Mouse (Mus musculus) embryonic fibroblast, embryonic 13.5 days (primary cell): ENCODE measurements around the gene Abcd3.

Source experiments
- CTCF ChIP-seq: IDR thresholded peaks from 2 replicates; pipeline ENCODE4 v1.5.1; 2011; ENCODE audit warnings: mild to moderate bottlenecking, control low read depth, low read length, moderate library complexity, borderline replicate concordance; ENCODE audit not compliant: insufficient read depth
- POLR2A ChIP-seq: IDR thresholded peaks from 2 replicates; pipeline ENCODE4 v1.6.1; 2011; ENCODE audit warnings: low read depth, mild to moderate bottlenecking, control low read depth, low read length, moderate library complexity

- TF ChIP-seq CTCF (peak; percentile 75), POLR2A (no peak)
Measured at GRCm38 (mm10) chr3:121736025-121736744, 78.9 kb downstream of the Abcd3 start.
